Comparison of ENCODE assay signal across 13 mouse cellular contexts in genomic region chr3:88230262-88231047, GRCm38 (mm10). TPM values are rescaled to one million over a fixed set of nuclear protein-coding genes. Genes with fewer than 3 reads are reported as not detected.
DNase-seq lines count a peak whose midpoint lies in the region; ATAC-seq and TF ChIP-seq lines count a peak whose summit lies in the region.
"Had no signal": no experiment of that assay in that cellular context is flagged by ENCODE, and none has a peak within 500 bp of the region (broad histone marks: within the 10 kb centered on the region; RNA-seq: fewer than 3 reads in every experiment).

No protein-coding gene starts in this region.

- no peak for TF ChIP-seq POLR2A in kidney, adult 2 months (IDR thresholded peaks at IDR 0.05; ENCODE audit: low read depth, low read length)
- TF ChIP-seq POLR2A in cortical plate, adult 2 months (IDR thresholded peaks at IDR 0.05; ENCODE audit: extremely low read depth, insufficient read depth, low read length) = 0 out of 2 replicates have a peak, but pooled peaks have one; percentile 1

- no peak overlapping the region for H3K4me3 ChIP-seq in kidney, adult 2 months (ENCODE audit: insufficient read depth, low read depth, low read length)
- H3K4me3 ChIP-seq in cortical plate, adult 2 months (ENCODE audit: insufficient read depth, low read length) = no peak overlapping the region
- H3K4me3 ChIP-seq in hindbrain, embryonic 14.5 days (replicated peaks; ENCODE audit: low read length) = no peak overlapping the region
- H3K4me3 ChIP-seq in midbrain, embryonic 16.5 days (ENCODE audit: low read depth, low read length) = no peak overlapping the region
- H3K4me3 ChIP-seq: erythroblast, embryonic 14.5 days had no signal

- DNase-seq in kidney, adult 2 months = peak; percentile 31
- DNase-seq in kidney, adult 8-10 months = no peak
- DNase-seq in hindbrain, embryonic 14.5 days (ENCODE audit: low spot score) = peak; percentile 40
- DNase-seq in thymus, adult 18-20 months = no peak
- no peak for DNase-seq in yolk sac, embryonic 10.5 days (ENCODE audit: low spot score)
- no peak for DNase-seq in testis, postnatal 14 days (ENCODE audit: low spot score)
- DNase-seq: heart, adult 11 months; spleen, adult 18-20 months; thymus, postnatal 25 days had no signal

- ATAC-seq in hindbrain, embryonic 14.5 days (ENCODE audit: low FRiP score) = no peak
- 0 out of 2 replicates have a peak, but pooled peaks have one; percentile 0 for ATAC-seq in midbrain, embryonic 16.5 days

- no peaks in the 10 kb centered on the region for H3K36me3 ChIP-seq in kidney, adult 2 months (ENCODE audit: control insufficient read depth, insufficient read depth, low read length)
- H3K36me3 ChIP-seq in hindbrain, embryonic 14.5 days (replicated peaks; ENCODE audit: control insufficient read depth, insufficient read depth) = peaks cover 50% of the 10 kb centered on the region
- peaks cover 8% of the 10 kb centered on the region for H3K36me3 ChIP-seq in midbrain, embryonic 16.5 days (ENCODE audit: control insufficient read depth, insufficient read depth, low read length)

- TF ChIP-seq CTCF in kidney, adult 2 months (conservative IDR thresholded peaks at IDR 0.05; ENCODE audit: insufficient read depth, insufficient read length, low read depth, low read length) = no peak
- no peak for TF ChIP-seq CTCF in cortical plate, adult 2 months (IDR thresholded peaks at IDR 0.05; ENCODE audit: extremely low read depth, insufficient read depth, low read length)

- H3K27ac ChIP-seq in kidney, adult 2 months (ENCODE audit: insufficient read depth, low read depth, low read length) = no peak overlapping the region
- H3K27ac ChIP-seq in cortical plate, adult 2 months (ENCODE audit: insufficient read depth, low read length) = peak overlapping the region; percentile 14
- H3K27ac ChIP-seq in hindbrain, embryonic 14.5 days = peak overlapping the region; percentile 93
- H3K27ac ChIP-seq in midbrain, embryonic 16.5 days (ENCODE audit: low read length) = peak overlapping the region; percentile 83
- H3K27ac ChIP-seq: liver, embryonic 14.5 days had no signal

- H3K9ac ChIP-seq in hindbrain, embryonic 14.5 days = 0 out of 2 replicates have a peak overlapping the region, but pooled peaks have one; percentile 17
- H3K9ac ChIP-seq in midbrain, embryonic 16.5 days (ENCODE audit: low read depth, low read length) = peak overlapping the region; percentile 34; the same call in 1 of the 2 replicates
- H3K9ac ChIP-seq: liver, embryonic 14.5 days had no signal

- H3K27me3 ChIP-seq in kidney, adult 2 months (replicated peaks; ENCODE audit: control insufficient read depth, insufficient read depth, low read length) = no peaks in the 10 kb centered on the region
- no peaks in the 10 kb centered on the region for H3K27me3 ChIP-seq in hindbrain, embryonic 14.5 days (ENCODE audit: control insufficient read depth, insufficient read depth, low read length)
- H3K27me3 ChIP-seq in midbrain, embryonic 16.5 days (ENCODE audit: control insufficient read depth, insufficient read depth, low read depth, low read length) = peaks cover 7% of the 10 kb centered on the region

- H3K4me1 ChIP-seq in kidney, adult 2 months (ENCODE audit: control insufficient read depth, insufficient read depth, low read length) = no peaks in the 10 kb centered on the region
- peaks cover 15% of the 10 kb centered on the region for H3K4me1 ChIP-seq in cortical plate, adult 2 months (ENCODE audit: control insufficient read depth, insufficient read depth, low read length)
- peaks cover 70% of the 10 kb centered on the region for H3K4me1 ChIP-seq in hindbrain, embryonic 14.5 days (replicated peaks; ENCODE audit: control insufficient read depth, insufficient read depth, low read length)
- peaks cover 30% of the 10 kb centered on the region for H3K4me1 ChIP-seq in midbrain, embryonic 16.5 days (ENCODE audit: control insufficient read depth, insufficient read depth, low read length)

- no peaks in the 10 kb centered on the region for H3K9me3 ChIP-seq in hindbrain, embryonic 14.5 days (ENCODE audit: control insufficient read depth, low read length)
- no peaks in the 10 kb centered on the region for H3K9me3 ChIP-seq in midbrain, embryonic 16.5 days (replicated peaks; ENCODE audit: control insufficient read depth, low read length, poor library complexity, severe bottlenecking)

- WGBS in kidney, adult 2 months = 18% methylated on average over 17 of the region's 17 CpGs
- WGBS in hindbrain, embryonic 14.5 days = 24% methylated on average over 17 of the region's 17 CpGs
- 33% methylated on average over 17 of the region's 17 CpGs for WGBS in midbrain, embryonic 16.5 days

- H3K4me2 ChIP-seq in hindbrain, embryonic 14.5 days (replicated peaks) = peak overlapping the region; percentile 9; the same call in 1 of the 2 replicates
- no peak overlapping the region for H3K4me2 ChIP-seq in midbrain, embryonic 16.5 days (ENCODE audit: low read length)

RNA-seq across cellular contexts. Expression of gene Rhbg, which starts 24.1 kb away (rescaled TPM):
- 94.4 and 106 TPM in 2 replicates for polyA plus RNA-seq in kidney, adult 2 months (2012; rRNA removed)
- not detected in 2 replicates for polyA plus RNA-seq in cortical plate, adult 2 months (2012; rRNA removed)
- polyA plus RNA-seq in hindbrain, embryonic 14.5 days (2014; fragmentation: Nextera tagmentation; extraction: Ambion mirVana) = 0.48 and 0.76 TPM in 2 replicates
- 0.18 and 0.21 TPM in 2 replicates for polyA plus RNA-seq in midbrain, embryonic 16.5 days (2015; fragmentation: Nextera tagmentation; extraction: Ambion mirVana)
- polyA plus RNA-seq: erythroblast, embryonic 14.5 days had no signal

RNA-seq across cellular contexts. Expression of gene Gm38392, which starts 56.6 kb away (rescaled TPM):
- polyA plus RNA-seq in kidney, adult 2 months (2012; rRNA removed) = 0.22 and 0.23 TPM in 2 replicates
- 0.08 TPM in 1 of 2 replicates, not detected in the other for polyA plus RNA-seq in cortical plate, adult 2 months (2012; rRNA removed)
- polyA plus RNA-seq in hindbrain, embryonic 14.5 days (2014; fragmentation: Nextera tagmentation; extraction: Ambion mirVana) = 0.37 TPM in 1 of 2 replicates, not detected in the other
- polyA plus RNA-seq in midbrain, embryonic 16.5 days (2015; fragmentation: Nextera tagmentation; extraction: Ambion mirVana) = 0.16 TPM in 1 of 2 replicates, not detected in the other
- polyA plus RNA-seq: erythroblast, embryonic 14.5 days; liver, embryonic 14.5 days had no signal

Comparison
In these comparisons a context has a peak if more than half of its experiments do, and no peak if none do; other contexts are left out.
1. DNase-seq: peak in kidney, adult 2 months (single experiment) and hindbrain, embryonic 14.5 days (single experiment); none in kidney, adult 8-10 months (0 of 2), thymus, adult 18-20 months (0 of 2), yolk sac, embryonic 10.5 days (single experiment) and testis, postnatal 14 days (single experiment).
2. RNA of gene Rhbg, which starts 24.1 kb away (polyA plus RNA-seq): 94.4 to 106 TPM in kidney, adult 2 months; 0.48 to 0.76 TPM in hindbrain, embryonic 14.5 days, 0.18 to 0.21 TPM in midbrain, embryonic 16.5 days and not detected in cortical plate, adult 2 months; every median in the first group is over 10 times any median in the second.